Mouse (Mus musculus): Measurements from ENCODE around the gene AB124611.

- TF ChIP-seq EP300 (optimal IDR thresholded peaks at IDR 0.05) (no peak), CTCF (IDR thresholded peaks at IDR 0.05; ENCODE audit: low read depth) (no peak)
Measured at GRCm38 (mm10) chr9:21546789-21547074, 20.8 kb downstream of the AB124611 start, which contains the start of gene Carm1.
